Mouse (Mus musculus) hindbrain, embryonic 10.5 days (tissue): ENCODE measurements at regions not wholly inside any gene's neighbourhood (a gene's known extent, or its start where the extent isn't known, plus 50 kb on each side); places are given as distances from the start of the nearest gene placed in this dataset.

ENCODE experiments used
- DNase-seq: peaks from one replicate; pipeline ENCODE4 v3.0.0-alpha.2; 2017; ENCODE audit warnings: low spot score
- H3K27ac ChIP-seq: fragments of 300-500 bp; sonication (generic); 2 replicates; pipeline ENCODE4 v1.5.1; 2016; ENCODE audit warnings: mild to moderate bottlenecking, moderate library complexity
- H3K27me3 ChIP-seq: fragments of 300-500 bp; sonication (generic); 2 replicates; pipeline ENCODE4 v1.6.1; 2016; ENCODE audit warnings: mild to moderate bottlenecking; ENCODE audit not compliant: poor library complexity, insufficient read depth, severe bottlenecking
- H3K36me3 ChIP-seq: fragments of 300-500 bp; sonication (generic); 2 replicates; pipeline ENCODE4 v1.6.1; 2016; ENCODE audit warnings: mild to moderate bottlenecking, moderate library complexity
- H3K4me1 ChIP-seq: fragments of 300-500 bp; sonication (generic); replicated peaks from 2 replicates; pipeline ENCODE4 v1.6.1; 2016; ENCODE audit warnings: mild to moderate bottlenecking
- H3K4me3 ChIP-seq: fragments of 300-500 bp; sonication (generic); 2 replicates; pipeline ENCODE4 v1.5.1; 2016; ENCODE audit warnings: mild to moderate bottlenecking, moderate library complexity
- H3K9me3 ChIP-seq: fragments of 300-500 bp; sonication (generic); 2 replicates; pipeline ENCODE4 v1.6.1; 2016; ENCODE audit warnings: mild to moderate bottlenecking, moderate library complexity
- WGBS: fragments of 180-500 bp; shearing (Covaris S2); methylation state at CpG from one replicate; pipeline ENCODE4 v1.1.7; 2016; 5-methylcytosine and 5-hydroxymethylcytosine counted together

- H3K36me3 ChIP-seq, result no peaks in the 10 kb centered on the region
- no peaks in the 10 kb centered on the region for H3K9me3 ChIP-seq
- no peak for DNase-seq
- H3K27me3 ChIP-seq, result no peaks in the 10 kb centered on the region
- no peak overlapping the region for H3K27ac ChIP-seq
- WGBS, result 69% methylated on average over 2 of the region's 2 CpGs
- H3K4me1 ChIP-seq, result no peaks in the 10 kb centered on the region
- no peak overlapping the region for H3K4me3 ChIP-seq
Measured at GRCm38 (mm10) chr4:34424131-34424646, 126.5 kb upstream of the Akirin2 start.

- Histone ChIP-seq H3K4me1 (no peaks in the 10 kb centered on the region), H3K27me3 (no peaks in the 10 kb centered on the region), H3K27ac (no peak overlapping the region), H3K36me3 (no peaks in the 10 kb centered on the region), H3K9me3 (no peaks in the 10 kb centered on the region), H3K4me3 (no peak overlapping the region)
- no peak for DNase-seq
- 73% methylated on average over 4 of the region's 4 CpGs for WGBS
Measured at GRCm38 (mm10) chr4:34429003-34429402, 121.7 kb upstream of the Akirin2 start.

GRCm38 (mm10) chr4:34429456-34430235 lies 121.1 kb upstream of the Akirin2 start:
- Histone ChIP-seq H3K27me3 (no peaks in the 10 kb centered on the region), H3K9me3 (no peaks in the 10 kb centered on the region), H3K36me3 (no peaks in the 10 kb centered on the region), H3K4me1 (no peaks in the 10 kb centered on the region), H3K4me3 (no peak overlapping the region), H3K27ac (no peak overlapping the region)
- 80% methylated on average over 22 of the region's 22 CpGs for WGBS
- DNase-seq, result no peak

GRCm38 (mm10) chr4:34437316-34437715 lies 113.4 kb upstream of the Akirin2 start:
- WGBS, result 82% methylated on average over 3 of the region's 3 CpGs
- no peak for DNase-seq
- H3K27me3 ChIP-seq, result no peaks in the 10 kb centered on the region
- H3K4me1 ChIP-seq, result no peaks in the 10 kb centered on the region
- no peaks in the 10 kb centered on the region for H3K9me3 ChIP-seq
- H3K36me3 ChIP-seq, result no peaks in the 10 kb centered on the region
- no peak overlapping the region for H3K27ac ChIP-seq
- no peak overlapping the region for H3K4me3 ChIP-seq

GRCm38 (mm10) chr4:34449582-34449981 lies 101.2 kb upstream of the Akirin2 start:
- H3K4me3 ChIP-seq, result no peak overlapping the region
- no peaks in the 10 kb centered on the region for H3K9me3 ChIP-seq
- DNase-seq, result no peak
- H3K4me1 ChIP-seq, result no peaks in the 10 kb centered on the region
- no peak overlapping the region for H3K27ac ChIP-seq
- H3K27me3 ChIP-seq, result no peaks in the 10 kb centered on the region
- WGBS, result 81% methylated on average over 7 of the region's 7 CpGs
- no peaks in the 10 kb centered on the region for H3K36me3 ChIP-seq

GRCm38 (mm10) chr4:34462591-34462990 lies 88.1 kb upstream of the Akirin2 start:
- Histone ChIP-seq H3K36me3 (no peaks in the 10 kb centered on the region), H3K27me3 (no peaks in the 10 kb centered on the region), H3K27ac (no peak overlapping the region), H3K9me3 (no peaks in the 10 kb centered on the region), H3K4me3 (no peak overlapping the region), H3K4me1 (no peaks in the 10 kb centered on the region)
- WGBS, result 91% methylated on average over 4 of the region's 4 CpGs
- DNase-seq, result no peak

- 94% methylated on average over 2 of the region's 2 CpGs for WGBS
- Histone ChIP-seq H3K36me3 (no peaks in the 10 kb centered on the region), H3K9me3 (no peaks in the 10 kb centered on the region), H3K4me3 (no peak overlapping the region), H3K27ac (no peak overlapping the region), H3K27me3 (no peaks in the 10 kb centered on the region), H3K4me1 (no peaks in the 10 kb centered on the region)
- no peak for DNase-seq
Measured at GRCm38 (mm10) chr4:34465845-34466244, 84.9 kb upstream of the Akirin2 start.

GRCm38 (mm10) chr4:34466309-34466708 lies 84.4 kb upstream of the Akirin2 start:
- Histone ChIP-seq H3K4me1 (no peaks in the 10 kb centered on the region), H3K27me3 (no peaks in the 10 kb centered on the region), H3K4me3 (no peak overlapping the region), H3K27ac (no peak overlapping the region), H3K36me3 (no peaks in the 10 kb centered on the region), H3K9me3 (no peaks in the 10 kb centered on the region)
- 84% methylated on average over 3 of the region's 3 CpGs for WGBS
- DNase-seq, result no peak

- 54% methylated on average over 9 of the region's 9 CpGs for WGBS
Measured at GRCm38 (mm10) chr4:34468096-34468495, 82.6 kb upstream of the Akirin2 start.

GRCm38 (mm10) chr4:34475792-34476448 lies 74.8 kb upstream of the Akirin2 start:
- no peak for DNase-seq
- Histone ChIP-seq H3K27me3 (no peaks in the 10 kb centered on the region), H3K4me1 (no peaks in the 10 kb centered on the region), H3K27ac (no peak overlapping the region), H3K9me3 (no peaks in the 10 kb centered on the region), H3K36me3 (no peaks in the 10 kb centered on the region), H3K4me3 (no peak overlapping the region)
- 91% methylated on average over 5 of the region's 5 CpGs for WGBS

More at GRCm38 (mm10) chr4:34468096-34468495, 82.6 kb upstream of the Akirin2 start:
- Histone ChIP-seq H3K9me3 (no peaks in the 10 kb centered on the region), H3K36me3 (no peaks in the 10 kb centered on the region), H3K4me3 (no peak overlapping the region), H3K27ac (no peak overlapping the region), H3K4me1 (no peaks in the 10 kb centered on the region), H3K27me3 (no peaks in the 10 kb centered on the region)
- DNase-seq, result no peak

GRCm38 (mm10) chr4:34484273-34484672 lies 66.5 kb upstream of the Akirin2 start:
- Histone ChIP-seq H3K4me3 (no peak overlapping the region), H3K4me1 (no peaks in the 10 kb centered on the region), H3K27me3 (no peaks in the 10 kb centered on the region), H3K27ac (no peak overlapping the region), H3K9me3 (0 out of 2 replicates have a peak, but pooled peaks cover 5% of the 10 kb centered on the region), H3K36me3 (no peaks in the 10 kb centered on the region)
- WGBS, result 78% methylated on average over 1 of the region's 1 CpGs
- DNase-seq, result no peak

GRCm38 (mm10) chr4:34485574-34485973 lies 65.2 kb upstream of the Akirin2 start:
- WGBS, result 80% methylated on average over 17 of the region's 17 CpGs

More at GRCm38 (mm10) chr4:34485574-34485973, 65.2 kb upstream of the Akirin2 start:
- 0 out of 2 replicates have a peak, but pooled peaks cover 5% of the 10 kb centered on the region for H3K9me3 ChIP-seq
- H3K27ac ChIP-seq, result no peak overlapping the region
- H3K4me3 ChIP-seq, result no peak overlapping the region
- H3K36me3 ChIP-seq, result no peaks in the 10 kb centered on the region
- no peaks in the 10 kb centered on the region for H3K27me3 ChIP-seq
- H3K4me1 ChIP-seq, result no peaks in the 10 kb centered on the region
- no peak for DNase-seq
